Mouse (Mus musculus): ENCODE measurements around the gene Orm2. TPM values are rescaled to one million over a fixed set of nuclear protein-coding genes. Genes with fewer than 3 reads are reported as not detected.
"Not testable (repeated sequence)": the region's sequence is repeated elsewhere in the genome, so short reads cannot be mapped to it uniquely, and the experiment has no call there.

Orm2 gene
- polyA plus RNA-seq (2015; fragmentation: Nextera tagmentation; extraction: Ambion mirVana): not detected in 2 replicates

GRCm38 (mm10) chr4:63362150-63362549, at the start of gene Orm2:
TSS of gene Orm2 (plus strand) at chr4:63362449.
- WGBS: 91% methylated on average over 5 of the region's 5 CpGs
- Histone ChIP-seq H3K27me3 (replicated peaks; ENCODE audit: control insufficient read depth, insufficient read depth, low read length) (no peaks in the 10 kb centered on the region), H3K4me2 (ENCODE audit: low read depth, low read length) (no peak within 1 kb of the TSS), H3K9me3 (ENCODE audit: control insufficient read depth, low read length) (no peaks in the 10 kb centered on the region), H3K9ac (ENCODE audit: low read depth, low read length) (no peak within 1 kb of the TSS), H3K4me1 (ENCODE audit: control insufficient read depth, insufficient read depth, low read length) (no peaks in the 10 kb centered on the region), H3K27ac (ENCODE audit: low read length) (no peak within 1 kb of the TSS), H3K36me3 (ENCODE audit: control insufficient read depth, insufficient read depth, low read length) (no peaks in the 10 kb centered on the region), H3K4me3 (ENCODE audit: low read length) (no peak within 1 kb of the TSS)
- ATAC-seq: no peak

- Histone ChIP-seq H3K27me3 (replicated peaks; ENCODE audit: control insufficient read depth, insufficient read depth, low read length) (no peaks in the 10 kb centered on the region), H3K4me3 (ENCODE audit: low read length) (no peak overlapping the region), H3K36me3 (ENCODE audit: control insufficient read depth, insufficient read depth, low read length) (no peaks in the 10 kb centered on the region), H3K9me3 (ENCODE audit: control insufficient read depth, low read length) (no peaks in the 10 kb centered on the region), H3K27ac (ENCODE audit: low read length) (no peak overlapping the region), H3K4me1 (ENCODE audit: control insufficient read depth, insufficient read depth, low read length) (no peaks in the 10 kb centered on the region), H3K4me2 (ENCODE audit: low read depth, low read length) (no peak overlapping the region), H3K9ac (ENCODE audit: low read depth, low read length) (no peak overlapping the region)
- WGBS: 82% methylated on average over 5 of the region's 5 CpGs
- ATAC-seq: no peak
These were observed 48.2 kb upstream of the Orm2 start for GRCm38 (mm10) chr4:63314063-63314462.

- Histone ChIP-seq H3K9me3 (ENCODE audit: control insufficient read depth, low read length) (no peaks in the 10 kb centered on the region), H3K27me3 (replicated peaks; ENCODE audit: control insufficient read depth, insufficient read depth, low read length) (no peaks in the 10 kb centered on the region), H3K4me1 (ENCODE audit: control insufficient read depth, insufficient read depth, low read length) (no peaks in the 10 kb centered on the region), H3K4me3 (ENCODE audit: low read length) (no peak overlapping the region), H3K4me2 (ENCODE audit: low read depth, low read length) (no peak overlapping the region), H3K27ac (ENCODE audit: low read length) (no peak overlapping the region), H3K9ac (ENCODE audit: low read depth, low read length) (no peak overlapping the region), H3K36me3 (ENCODE audit: control insufficient read depth, insufficient read depth, low read length) (no peaks in the 10 kb centered on the region)
- WGBS: 65% methylated on average over 9 of the region's 9 CpGs
- ATAC-seq: peak; percentile 43
These were observed 46.0 kb upstream of the Orm2 start for GRCm38 (mm10) chr4:63316076-63316746.

GRCm38 (mm10) chr4:63319566-63319965, 42.7 kb upstream of the Orm2 start:
- not testable (repeated sequence) for H3K9me3 ChIP-seq (ENCODE audit: control insufficient read depth, low read length); H3K9ac ChIP-seq (ENCODE audit: low read depth, low read length); H3K4me3 ChIP-seq (ENCODE audit: low read length); H3K4me2 ChIP-seq (ENCODE audit: low read depth, low read length); H3K36me3 ChIP-seq (ENCODE audit: control insufficient read depth, insufficient read depth, low read length); H3K27ac ChIP-seq (ENCODE audit: low read length); ATAC-seq; H3K27me3 ChIP-seq (replicated peaks; ENCODE audit: control insufficient read depth, insufficient read depth, low read length); H3K4me1 ChIP-seq (ENCODE audit: control insufficient read depth, insufficient read depth, low read length)
- WGBS: 18% methylated on average over 3 of the region's 3 CpGs

GRCm38 (mm10) chr4:63323275-63323815, 38.9 kb upstream of the Orm2 start:
- no peak overlapping the region for H3K9ac ChIP-seq (ENCODE audit: low read depth, low read length)
- no peaks in the 10 kb centered on the region for H3K9me3 ChIP-seq (ENCODE audit: control insufficient read depth, low read length)
- WGBS: 79% methylated on average over 8 of the region's 8 CpGs
- H3K4me3 ChIP-seq (ENCODE audit: low read length): no peak overlapping the region
- H3K36me3 ChIP-seq (ENCODE audit: control insufficient read depth, insufficient read depth, low read length): peaks cover 16% of the 10 kb centered on the region
- no peak overlapping the region for H3K4me2 ChIP-seq (ENCODE audit: low read depth, low read length)
- ATAC-seq: no peak
- no peak overlapping the region for H3K27ac ChIP-seq (ENCODE audit: low read length)
- no peaks in the 10 kb centered on the region for H3K27me3 ChIP-seq (replicated peaks; ENCODE audit: control insufficient read depth, insufficient read depth, low read length)
- H3K4me1 ChIP-seq (ENCODE audit: control insufficient read depth, insufficient read depth, low read length): no peaks in the 10 kb centered on the region

- Histone ChIP-seq H3K27ac (ENCODE audit: low read length) (no peak overlapping the region), H3K4me1 (ENCODE audit: control insufficient read depth, insufficient read depth, low read length) (no peaks in the 10 kb centered on the region), H3K9me3 (ENCODE audit: control insufficient read depth, low read length) (no peaks in the 10 kb centered on the region), H3K36me3 (ENCODE audit: control insufficient read depth, insufficient read depth, low read length) (peaks cover 13% of the 10 kb centered on the region), H3K4me3 (ENCODE audit: low read length) (no peak overlapping the region), H3K9ac (ENCODE audit: low read depth, low read length) (no peak overlapping the region), H3K4me2 (ENCODE audit: low read depth, low read length) (no peak overlapping the region), H3K27me3 (replicated peaks; ENCODE audit: control insufficient read depth, insufficient read depth, low read length) (no peaks in the 10 kb centered on the region)
- no peak for ATAC-seq
- 90% methylated on average over 4 of the region's 4 CpGs for WGBS
These were observed 28.8 kb upstream of the Orm2 start for GRCm38 (mm10) chr4:63333403-63333802.

- 58% methylated on average over 3 of the region's 3 CpGs for WGBS
- Histone ChIP-seq H3K36me3 (ENCODE audit: control insufficient read depth, insufficient read depth, low read length) (peaks cover 3% of the 10 kb centered on the region; the same call in 1 of the 2 replicates), H3K4me2 (ENCODE audit: low read depth, low read length) (no peak overlapping the region), H3K4me3 (ENCODE audit: low read length) (no peak overlapping the region), H3K9me3 (ENCODE audit: control insufficient read depth, low read length) (no peaks in the 10 kb centered on the region), H3K27ac (ENCODE audit: low read length) (no peak overlapping the region), H3K27me3 (replicated peaks; ENCODE audit: control insufficient read depth, insufficient read depth, low read length) (no peaks in the 10 kb centered on the region), H3K9ac (ENCODE audit: low read depth, low read length) (no peak overlapping the region), H3K4me1 (ENCODE audit: control insufficient read depth, insufficient read depth, low read length) (no peaks in the 10 kb centered on the region)
- no peak for ATAC-seq
These were observed 23.7 kb upstream of the Orm2 start for GRCm38 (mm10) chr4:63338414-63339076.

- ATAC-seq: no peak
- Histone ChIP-seq H3K27me3 (replicated peaks; ENCODE audit: control insufficient read depth, insufficient read depth, low read length) (no peaks in the 10 kb centered on the region), H3K4me1 (ENCODE audit: control insufficient read depth, insufficient read depth, low read length) (no peaks in the 10 kb centered on the region), H3K27ac (ENCODE audit: low read length) (no peak overlapping the region), H3K9ac (ENCODE audit: low read depth, low read length) (no peak overlapping the region), H3K4me2 (ENCODE audit: low read depth, low read length) (no peak overlapping the region), H3K4me3 (ENCODE audit: low read length) (no peak overlapping the region), H3K9me3 (ENCODE audit: control insufficient read depth, low read length) (no peaks in the 10 kb centered on the region), H3K36me3 (ENCODE audit: control insufficient read depth, insufficient read depth, low read length) (no peaks in the 10 kb centered on the region)
- WGBS: 70% methylated on average over 4 of the region's 4 CpGs
These were observed 19.8 kb upstream of the Orm2 start for GRCm38 (mm10) chr4:63342491-63342890.

- Histone ChIP-seq H3K4me1 (ENCODE audit: control insufficient read depth, insufficient read depth, low read length) (no peaks in the 10 kb centered on the region), H3K4me3 (ENCODE audit: low read length) (no peak overlapping the region), H3K4me2 (ENCODE audit: low read depth, low read length) (no peak overlapping the region), H3K9me3 (ENCODE audit: control insufficient read depth, low read length) (no peaks in the 10 kb centered on the region), H3K27ac (ENCODE audit: low read length) (no peak overlapping the region), H3K27me3 (replicated peaks; ENCODE audit: control insufficient read depth, insufficient read depth, low read length) (no peaks in the 10 kb centered on the region), H3K36me3 (ENCODE audit: control insufficient read depth, insufficient read depth, low read length) (no peaks in the 10 kb centered on the region), H3K9ac (ENCODE audit: low read depth, low read length) (no peak overlapping the region)
- no peak for ATAC-seq
- WGBS: 59% methylated on average over 3 of the region's 3 CpGs
These were observed 18.6 kb upstream of the Orm2 start for GRCm38 (mm10) chr4:63343608-63344007.
